Mouse (Mus musculus): ENCODE measurements around the gene Olfm4. TPM values are rescaled to one million over a fixed set of nuclear protein-coding genes. Genes with fewer than 3 reads are reported as not detected.

Olfm4 gene
- under 1 TPM; 0.41 to 0.77 TPM for total RNA-seq (2021)

GRCm38 (mm10) chr14:79983781-79984180 lies at the start of gene Olfm4:
Olfm4 (plus strand) TSS chr14:79984081.
- no peak for DNase-seq

- DNase-seq: no peak
Measured at GRCm38 (mm10) chr14:79934426-79934825, 49.5 kb upstream of the Olfm4 start.

- no peak for DNase-seq
Measured at GRCm38 (mm10) chr14:79936879-79937468, 46.9 kb upstream of the Olfm4 start.

- DNase-seq: no peak
Measured at GRCm38 (mm10) chr14:79945876-79946275, 38.0 kb upstream of the Olfm4 start.

GRCm38 (mm10) chr14:79955678-79956077 lies 28.2 kb upstream of the Olfm4 start:
- DNase-seq: no peak

GRCm38 (mm10) chr14:79957789-79958487 lies 25.9 kb upstream of the Olfm4 start:
- no peak for DNase-seq

- no peak for DNase-seq
Measured at GRCm38 (mm10) chr14:79961187-79961586, 22.7 kb upstream of the Olfm4 start.

GRCm38 (mm10) chr14:79961602-79962001 lies 22.3 kb upstream of the Olfm4 start:
- no peak for DNase-seq

GRCm38 (mm10) chr14:79970165-79970564 lies 13.7 kb upstream of the Olfm4 start:
- peak; percentile 25 for DNase-seq

- DNase-seq: no peak
Measured at GRCm38 (mm10) chr14:79970928-79971738, 12.7 kb upstream of the Olfm4 start.

GRCm38 (mm10) chr14:79981437-79981836 lies 2.4 kb upstream of the Olfm4 start:
- no peak for DNase-seq

GRCm38 (mm10) chr14:79985137-79985670 lies 1.3 kb downstream of the Olfm4 start:
- DNase-seq: no peak

GRCm38 (mm10) chr14:79985696-79986095 lies 1.8 kb downstream of the Olfm4 start:
- DNase-seq: peak; percentile 45

- no peak for DNase-seq
Measured at GRCm38 (mm10) chr14:79986831-79987230, 3.0 kb downstream of the Olfm4 start.

GRCm38 (mm10) chr14:79989785-79990184 lies 5.9 kb downstream of the Olfm4 start:
- no peak for DNase-seq

- DNase-seq: no peak
Measured at GRCm38 (mm10) chr14:79990547-79990946, 6.7 kb downstream of the Olfm4 start.

- no peak for DNase-seq
Measured at GRCm38 (mm10) chr14:79997534-79997933, 13.7 kb downstream of the Olfm4 start.

GRCm38 (mm10) chr14:80000110-80000531 lies 16.2 kb downstream of the Olfm4 start:
- DNase-seq: no peak

GRCm38 (mm10) chr14:80007686-80008085 lies 23.8 kb downstream of the Olfm4 start:
- no peak for DNase-seq

- no peak for DNase-seq
Measured at GRCm38 (mm10) chr14:80010426-80010825, 26.5 kb downstream of the Olfm4 start.

GRCm38 (mm10) chr14:80014966-80015365 lies 31.1 kb downstream of the Olfm4 start:
- no peak for DNase-seq

GRCm38 (mm10) chr14:80016112-80016511 lies 32.2 kb downstream of the Olfm4 start:
- peak; percentile 5 for DNase-seq

- no peak for DNase-seq
Measured at GRCm38 (mm10) chr14:80026078-80026477, 42.2 kb downstream of the Olfm4 start.

Measured in heart, postnatal 4 days (tissue).